Mouse (Mus musculus): Measurements from ENCODE around the gene Apba1.

The Apba1 gene

DNA sequence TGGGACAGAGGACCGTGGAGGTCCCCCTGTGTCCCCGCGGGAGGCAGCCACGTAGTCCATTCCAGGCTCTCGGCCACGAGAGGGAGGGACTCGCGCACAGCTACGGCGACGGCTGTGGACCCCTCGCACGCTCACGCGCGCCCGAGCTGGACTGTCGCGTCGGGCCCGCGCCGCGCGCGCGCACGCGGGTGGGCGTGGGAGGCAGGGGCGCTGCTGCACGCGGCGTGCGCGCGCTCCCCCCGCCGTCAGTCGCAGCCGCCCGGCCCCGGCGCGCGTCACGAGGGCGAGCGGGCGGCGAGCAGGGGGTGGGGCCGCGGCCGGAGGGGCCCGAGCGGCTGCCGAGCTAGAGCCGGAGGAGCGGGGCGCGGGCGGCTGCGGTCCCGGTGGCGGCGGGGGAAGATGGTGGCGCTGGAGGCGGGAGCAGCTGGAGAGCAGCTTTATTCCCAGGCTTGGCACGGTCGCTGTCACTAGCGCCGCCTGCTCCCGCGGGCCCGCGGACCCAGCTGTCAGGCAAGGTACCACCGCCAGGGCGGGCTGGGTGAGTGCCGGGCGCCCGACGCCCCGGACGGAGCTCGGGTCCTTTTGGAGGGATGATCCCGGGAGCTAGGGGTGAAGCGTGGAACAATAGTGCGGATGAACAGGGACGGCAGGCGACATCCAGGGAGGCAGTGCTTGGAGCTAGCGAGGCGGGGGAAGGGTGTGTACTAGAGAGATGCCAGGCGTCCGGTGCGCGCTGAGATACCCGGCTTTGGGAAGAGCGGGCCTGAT lies at the start of gene Apba1:
Gene Apba1, plus strand, starts transcription at position 334 of the 768 bp plus-strand sequence.
- peak; percentile 67 for DNase-seq (ENCODE audit: low spot score)

DNA sequence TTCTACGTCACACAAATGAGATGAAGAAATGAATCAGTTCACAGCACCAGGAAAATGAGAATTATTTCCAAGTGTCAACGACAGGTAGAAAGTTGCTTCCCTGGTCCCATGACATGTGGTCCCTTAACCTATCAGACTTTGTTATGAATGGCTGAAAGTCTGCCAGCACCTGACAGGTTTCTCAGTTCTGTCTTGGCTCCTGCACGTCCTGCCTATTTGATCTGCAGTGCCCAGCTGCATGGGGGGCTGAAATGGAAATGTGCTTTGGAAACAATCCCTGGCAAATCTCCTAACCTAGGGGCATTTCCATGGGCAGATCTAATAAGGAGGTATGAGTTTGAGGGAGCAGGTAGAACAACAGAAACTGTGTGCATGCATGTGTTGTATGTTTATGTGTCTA lies 12.2 kb upstream of the Apba1 start:
- DNase-seq (ENCODE audit: low spot score) = no peak

DNA sequence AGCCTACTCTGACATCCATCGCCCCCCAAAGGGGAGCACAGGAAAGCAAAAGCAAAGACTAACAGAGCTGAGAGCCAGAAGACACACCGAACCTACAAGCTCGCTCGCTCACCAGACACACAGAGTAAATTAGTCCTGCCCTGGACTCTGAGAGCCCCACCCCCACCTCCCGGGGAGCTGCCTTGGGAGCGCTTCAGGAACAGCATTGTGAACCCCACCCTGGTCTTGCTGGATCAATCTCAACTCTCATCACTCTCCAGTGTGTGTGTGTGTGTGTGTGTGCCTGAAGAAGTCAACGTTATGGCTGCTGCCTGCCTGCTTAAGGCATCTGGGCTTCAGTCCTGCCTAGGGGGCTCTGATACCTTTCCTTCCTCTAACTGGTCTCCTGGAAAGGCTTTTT lies 1.7 kb upstream of the Apba1 start:
- DNase-seq (ENCODE audit: low spot score) = no peak

DNA sequence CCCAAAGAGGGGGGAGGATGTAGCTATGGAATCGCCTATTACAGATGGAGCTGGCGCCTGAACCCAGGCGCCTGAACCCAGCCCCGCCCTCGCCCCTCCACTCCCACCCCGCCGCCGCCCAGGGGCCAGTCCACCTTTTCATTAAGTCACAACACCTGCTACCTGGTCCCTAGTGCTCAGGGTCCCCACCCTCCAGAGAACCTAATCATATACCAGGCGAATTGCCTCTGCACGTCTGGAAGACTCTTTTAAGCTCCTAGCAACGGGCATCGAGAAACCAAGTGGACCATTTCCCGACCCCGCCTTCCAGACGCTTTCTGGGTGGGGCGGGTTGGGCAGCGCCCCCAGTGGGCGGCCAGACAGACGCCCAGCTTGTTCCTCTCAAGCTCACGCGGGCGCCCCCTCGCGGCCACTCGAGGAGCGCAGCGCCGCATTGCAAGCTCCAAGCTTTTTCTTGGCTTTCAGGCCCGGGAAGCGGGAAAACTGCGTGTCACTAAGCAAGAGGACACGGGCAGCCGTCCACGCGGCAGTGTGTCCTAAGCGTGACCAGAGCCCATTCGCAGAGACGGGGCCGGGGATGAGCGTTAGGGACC lies 630 bp upstream of the Apba1 start:
- peak; percentile 97 for DNase-seq (ENCODE audit: low spot score)

DNA sequence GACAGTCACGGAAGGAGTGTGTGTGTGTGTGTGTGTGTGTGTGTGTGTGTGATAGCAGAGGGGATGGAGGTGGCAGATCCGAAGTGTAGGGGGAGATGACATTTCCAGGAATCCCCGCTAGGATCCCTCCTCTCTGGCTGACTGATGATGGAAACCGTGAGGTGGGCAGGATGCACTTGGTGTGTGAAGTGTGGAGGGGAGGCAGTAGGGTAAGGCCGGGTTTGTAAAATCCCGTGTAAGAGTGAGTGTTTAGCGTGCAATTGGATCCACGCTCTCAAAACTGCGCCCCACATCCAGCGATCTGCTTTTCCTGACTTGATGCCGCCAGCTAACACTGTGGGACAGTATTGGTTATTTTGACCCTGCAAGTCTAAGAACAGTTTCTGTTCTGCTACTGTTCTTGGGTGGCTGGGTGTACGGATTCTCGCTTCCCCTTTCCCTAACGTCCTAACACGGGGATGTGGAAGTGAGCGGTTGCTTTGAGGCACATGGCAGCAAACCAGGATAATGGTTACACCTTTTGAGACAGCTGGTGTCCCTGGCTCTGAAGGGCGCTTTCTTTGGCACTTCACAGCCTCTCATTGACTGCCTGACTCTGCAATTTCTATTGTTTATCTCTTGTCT lies 747 bp downstream of the Apba1 start:
- no peak for DNase-seq (ENCODE audit: low spot score)

DNA sequence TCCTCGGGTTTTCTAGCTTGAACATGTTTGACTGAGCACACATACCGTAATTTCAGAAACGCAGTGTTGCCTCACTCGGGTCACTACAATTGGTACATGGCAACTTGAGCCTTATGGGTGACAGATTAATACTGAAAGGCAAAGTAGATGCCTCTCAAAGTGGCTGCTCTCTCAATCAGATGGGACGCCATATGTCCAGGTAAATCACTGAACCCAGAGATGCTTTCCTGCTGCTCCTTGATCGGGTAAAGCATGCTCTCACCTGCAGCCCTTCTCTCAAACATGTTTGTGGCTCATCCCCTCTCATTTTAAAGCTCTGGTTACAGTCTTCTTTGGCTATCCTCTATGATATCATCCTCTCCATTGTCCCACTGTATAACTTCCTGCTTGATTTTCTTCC lies 4.7 kb downstream of the Apba1 start:
- no peak for DNase-seq (ENCODE audit: low spot score)

DNA sequence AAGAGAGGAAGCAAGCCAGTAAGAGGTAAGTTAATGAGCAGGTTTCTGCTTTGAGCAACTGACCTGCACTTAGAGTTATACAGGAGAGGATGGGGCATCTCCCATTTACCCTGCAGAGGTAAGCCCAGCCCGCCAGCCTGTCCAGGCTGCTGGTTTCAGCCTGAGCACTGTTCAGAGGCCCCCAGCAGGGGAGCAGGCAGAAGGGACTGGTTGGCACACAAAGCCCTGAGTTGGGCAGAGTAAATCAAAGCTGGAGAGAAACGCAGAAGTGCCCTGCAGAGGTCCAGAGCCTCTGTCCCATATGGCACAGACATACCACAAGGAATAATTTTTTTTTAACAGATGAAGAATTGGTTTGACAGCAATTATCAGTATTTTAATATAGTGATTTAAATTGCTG lies 5.4 kb downstream of the Apba1 start:
- DNase-seq (ENCODE audit: low spot score) = no peak

DNA sequence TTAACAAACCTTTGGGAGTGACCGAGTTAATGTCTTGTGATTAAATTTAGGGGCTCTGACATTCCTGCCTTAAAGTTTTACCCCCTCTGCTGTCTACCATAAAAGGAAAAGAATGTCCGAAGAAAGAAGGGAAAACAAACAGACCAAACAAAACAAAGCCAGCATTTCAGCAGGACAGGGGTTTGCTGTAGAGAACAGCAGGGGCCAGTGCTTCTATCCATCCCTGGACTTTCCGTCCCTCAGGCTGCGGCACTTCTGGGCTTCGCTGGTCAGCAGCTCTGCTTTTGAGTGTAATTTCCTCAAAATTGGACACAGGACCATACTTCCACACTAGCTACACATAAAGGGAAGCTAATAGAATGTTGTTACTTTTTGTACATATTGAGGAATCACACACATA lies 10.2 kb downstream of the Apba1 start:
- no peak for DNase-seq (ENCODE audit: low spot score)

DNA sequence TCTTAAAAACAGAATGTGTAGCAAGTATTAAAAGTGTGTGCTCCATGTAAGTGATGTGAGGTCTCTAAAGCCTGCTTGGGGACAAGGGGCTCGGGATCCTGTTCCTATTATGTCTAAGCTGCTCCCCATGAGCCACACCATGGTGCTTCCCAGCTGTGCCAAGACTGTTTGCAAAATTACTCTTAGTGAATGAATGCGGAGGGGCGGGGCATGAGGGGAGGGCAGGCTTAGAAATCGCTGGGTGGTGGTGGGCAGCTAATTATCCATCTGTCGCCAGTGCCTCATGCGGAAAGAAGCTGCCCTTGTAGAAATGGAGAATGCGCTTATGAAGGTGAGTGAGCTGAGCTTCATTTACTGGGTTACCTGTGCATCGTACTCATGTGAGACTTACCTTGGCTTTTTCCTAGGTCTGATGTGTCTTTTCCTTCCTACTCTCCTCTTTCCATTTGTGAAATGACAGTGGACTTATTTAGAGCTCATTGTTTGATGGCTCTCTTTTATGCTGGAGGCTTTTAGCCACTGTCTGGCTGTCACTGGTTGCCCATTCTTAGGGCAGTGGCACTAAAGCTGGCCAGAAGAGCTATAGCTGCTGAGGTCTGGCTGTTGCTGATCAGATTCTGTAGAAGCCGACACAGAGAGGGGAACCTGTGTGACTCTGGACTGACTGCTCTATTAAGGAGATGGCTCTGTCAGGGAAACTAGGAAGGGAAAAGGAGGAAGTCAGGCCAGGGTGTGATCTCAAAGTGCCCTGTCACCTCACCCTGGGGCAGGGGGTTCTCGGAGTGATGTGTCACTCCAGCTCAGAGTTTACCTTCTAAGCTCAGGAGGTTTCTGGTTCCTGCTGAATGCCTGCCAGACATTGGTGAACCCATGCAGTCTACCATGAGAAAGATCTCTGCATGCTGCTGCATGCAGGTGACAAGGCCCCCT lies 12.1 kb downstream of the Apba1 start:
- no peak for DNase-seq (ENCODE audit: low spot score)

DNA sequence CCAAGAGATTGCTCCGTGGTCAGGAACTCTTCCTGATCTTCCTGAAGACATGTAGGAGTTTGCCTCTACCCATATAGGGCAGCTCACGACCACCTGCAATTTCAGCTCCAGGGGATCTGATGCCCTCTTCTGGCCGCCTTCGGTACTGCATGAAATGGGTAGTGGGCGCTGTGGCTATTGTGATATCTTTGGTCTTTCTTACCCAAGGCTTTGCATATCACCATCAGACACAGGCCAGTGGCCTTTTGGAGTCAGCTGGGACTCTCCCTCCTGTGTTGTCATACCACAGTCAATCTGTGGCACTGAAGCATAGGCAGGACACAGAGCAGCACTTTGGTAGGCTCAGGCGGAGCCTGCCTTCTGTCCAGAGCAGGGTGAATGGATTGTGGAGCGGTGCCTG lies 13.3 kb downstream of the Apba1 start:
- no peak for DNase-seq (ENCODE audit: low spot score)

DNA sequence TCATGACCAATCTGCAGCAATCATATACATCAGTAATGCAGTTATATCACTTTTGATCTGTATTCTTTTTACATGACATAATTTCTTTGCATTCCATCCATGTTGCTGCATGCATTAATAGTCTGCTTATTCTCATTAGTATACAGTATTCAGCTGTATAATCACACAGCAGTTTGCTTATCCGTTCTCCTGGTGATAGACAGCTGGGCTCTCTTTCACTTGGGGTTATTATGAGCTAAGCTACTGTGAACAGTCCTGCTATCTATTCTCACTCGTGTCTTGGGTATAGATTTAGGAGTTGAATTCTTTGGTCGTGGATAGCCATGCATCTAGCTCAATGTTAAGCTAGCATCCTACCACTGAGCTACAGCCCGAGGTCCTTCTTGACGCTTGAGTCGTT lies 16.7 kb downstream of the Apba1 start:
- DNase-seq (ENCODE audit: low spot score) = no peak

DNA sequence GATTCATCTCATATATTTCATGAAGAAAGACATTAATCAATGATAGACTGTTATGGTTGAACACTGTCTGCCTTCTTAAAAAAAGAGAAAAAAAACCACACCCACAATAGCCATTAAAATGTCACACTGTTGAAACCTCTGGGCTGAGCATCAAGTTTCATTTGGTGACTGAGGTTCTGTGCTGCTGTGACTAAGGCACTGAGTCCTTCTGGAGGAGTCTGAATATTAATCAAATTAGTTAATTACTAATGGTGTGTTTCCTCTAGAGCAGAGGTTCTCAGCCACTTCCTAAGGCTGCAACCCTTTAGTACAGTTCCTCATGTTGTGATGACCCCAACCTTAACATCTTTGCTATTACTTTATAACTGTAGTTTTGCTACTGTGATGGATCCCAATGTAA lies 20.4 kb downstream of the Apba1 start:
- no peak for DNase-seq (ENCODE audit: low spot score)

DNA sequence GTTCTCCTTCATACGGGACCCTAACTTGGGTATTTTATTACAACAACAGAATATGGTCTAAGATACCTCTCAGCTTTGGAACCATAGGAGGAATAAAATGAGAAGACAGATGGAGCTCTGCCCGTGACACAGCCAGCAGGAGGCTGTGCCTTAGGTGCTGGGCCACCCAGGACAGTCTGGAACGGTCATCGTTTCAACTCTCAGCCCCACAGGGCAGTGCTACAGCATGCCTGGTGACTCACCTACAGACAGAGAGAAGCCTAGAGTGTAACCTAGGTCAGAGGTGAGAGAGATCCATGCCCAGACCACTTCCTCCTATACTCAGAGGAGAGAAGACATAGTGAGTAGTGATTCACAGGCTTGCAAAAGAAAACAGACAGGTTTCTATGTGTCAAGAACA lies 21.4 kb downstream of the Apba1 start:
- no peak for DNase-seq (ENCODE audit: low spot score)

DNA sequence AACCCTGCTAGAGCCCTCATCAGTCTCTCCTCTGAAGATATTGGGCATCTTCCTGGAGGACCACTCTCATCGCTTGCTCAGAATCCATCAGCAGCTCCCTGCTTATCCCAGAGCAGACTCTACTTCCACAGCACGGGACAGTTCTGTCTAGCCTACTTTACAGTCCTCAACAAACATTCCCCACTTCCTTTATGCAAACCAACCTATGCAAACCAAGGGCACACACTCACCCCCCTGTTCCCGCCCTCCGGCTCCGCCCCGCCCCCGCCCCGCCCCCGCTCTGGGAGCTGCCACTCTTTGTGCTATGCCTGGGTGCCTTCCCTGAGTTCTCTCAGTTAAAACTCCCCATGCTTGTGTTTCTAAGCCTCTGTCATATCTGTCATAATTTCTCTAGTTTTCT lies 23.3 kb downstream of the Apba1 start:
- DNase-seq (ENCODE audit: low spot score) = peak; percentile 47

DNA sequence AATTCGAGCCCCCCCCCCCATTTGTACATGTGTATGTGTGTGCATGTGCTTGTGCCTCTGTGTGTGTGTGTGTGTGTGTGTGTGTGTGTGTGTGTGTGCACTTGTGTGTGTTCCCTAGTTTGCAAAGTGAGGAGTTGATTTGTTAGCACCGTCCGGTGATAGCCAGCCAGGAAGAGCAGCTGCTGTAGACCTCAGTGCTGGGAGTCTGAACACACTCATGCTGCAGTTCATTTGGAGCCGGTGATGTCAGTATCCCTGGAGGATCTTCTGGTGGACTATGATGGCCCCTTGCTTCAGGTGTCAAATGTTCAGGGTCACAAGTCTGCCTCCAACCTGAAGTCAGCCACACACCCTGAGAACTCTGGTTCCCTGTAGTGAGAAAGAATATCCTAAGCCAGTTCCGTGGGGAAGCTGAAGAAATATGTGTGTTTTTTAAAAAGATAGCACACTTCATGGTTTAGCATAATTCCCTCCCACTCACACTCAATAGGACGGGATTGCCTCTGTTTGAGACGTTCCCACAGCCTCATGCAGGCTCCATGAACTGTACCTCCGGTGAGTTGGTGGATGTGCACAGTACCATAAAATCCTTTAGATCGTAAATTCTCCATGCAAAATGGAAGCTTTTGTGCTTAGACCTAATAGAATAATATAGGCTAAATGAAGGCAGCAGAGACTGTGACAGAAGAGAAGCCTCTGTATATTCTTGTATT lies 29.9 kb downstream of the Apba1 start:
- no peak for DNase-seq (ENCODE audit: low spot score)

DNA sequence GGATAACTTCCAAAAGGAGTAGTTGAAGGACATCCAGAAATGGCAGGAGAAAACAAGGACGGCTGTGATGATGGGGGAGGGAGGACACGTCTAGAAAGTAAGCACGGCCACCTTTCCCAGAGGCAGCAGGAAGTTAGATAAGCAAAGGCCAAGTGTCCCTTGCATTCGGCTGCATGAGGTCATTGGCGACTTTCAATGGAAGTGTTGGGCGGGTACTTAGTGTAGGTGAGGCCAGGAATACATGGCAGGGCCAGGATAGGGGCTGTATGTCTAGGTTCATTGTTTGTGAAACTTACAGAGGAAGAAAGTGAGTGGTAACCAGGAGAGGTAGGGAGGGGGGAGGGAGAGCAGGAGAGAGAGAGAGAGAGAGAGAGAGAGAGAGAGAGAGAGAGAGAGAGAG lies 33.0 kb downstream of the Apba1 start:
- DNase-seq (ENCODE audit: low spot score) = no peak

DNA sequence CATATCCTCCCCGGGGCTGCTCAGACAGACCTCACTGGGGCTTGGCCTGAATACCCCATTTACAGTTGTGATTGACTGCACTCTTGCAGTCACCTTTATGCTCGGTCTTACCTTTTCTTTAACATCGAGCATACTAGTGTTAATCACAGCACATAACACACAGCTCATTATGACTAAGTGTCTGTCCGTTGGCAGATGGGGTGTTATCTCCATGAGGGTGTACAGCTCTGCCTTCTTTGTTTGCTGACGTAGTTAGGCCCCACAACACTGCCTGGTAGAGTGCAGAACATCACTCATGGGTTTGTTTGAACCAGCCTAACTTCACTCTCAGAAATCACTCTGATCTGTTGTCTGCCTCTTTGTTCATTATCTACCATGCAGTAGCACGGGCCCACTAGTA lies 33.9 kb downstream of the Apba1 start:
- DNase-seq (ENCODE audit: low spot score) = no peak

DNA sequence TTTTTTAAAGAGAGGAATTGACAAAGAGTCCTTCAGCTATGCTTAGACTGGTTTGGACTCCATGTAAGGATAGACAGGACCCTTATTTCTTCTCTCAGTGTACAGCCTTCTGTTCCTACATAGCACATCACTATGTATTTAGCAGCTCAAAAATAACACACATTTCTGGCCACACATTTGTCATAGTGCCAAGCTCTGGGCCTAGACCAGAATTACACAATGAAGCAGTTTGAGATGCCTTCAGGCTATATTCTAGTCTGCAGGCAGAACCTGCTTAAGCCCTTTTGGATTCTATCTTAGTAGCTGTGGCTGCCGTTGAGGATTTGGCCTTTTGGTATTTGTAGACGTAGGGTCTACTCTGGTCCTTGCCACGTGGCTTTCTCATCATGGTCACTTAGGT lies 35.8 kb downstream of the Apba1 start:
- no peak for DNase-seq (ENCODE audit: low spot score)

DNA sequence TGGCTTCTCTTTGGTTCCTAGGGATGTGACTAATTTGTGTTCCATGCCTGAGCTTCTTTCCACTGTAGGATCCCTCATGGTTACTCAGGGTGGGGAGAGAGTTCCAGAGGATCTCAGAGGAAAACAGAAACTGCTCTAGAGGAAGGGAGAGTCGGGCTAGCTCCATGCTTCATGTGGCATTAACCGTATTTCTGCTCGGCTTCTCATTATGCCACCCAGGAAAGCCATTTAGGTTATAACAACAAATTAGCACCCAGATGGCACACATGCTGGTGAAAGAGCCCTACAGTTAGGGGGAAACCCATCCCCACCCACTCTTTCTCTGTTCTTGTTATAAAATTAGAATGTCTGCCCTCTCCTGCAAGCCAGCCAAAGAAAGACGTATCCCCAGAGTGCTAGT lies 36.5 kb downstream of the Apba1 start:
- no peak for DNase-seq (ENCODE audit: low spot score)

DNA sequence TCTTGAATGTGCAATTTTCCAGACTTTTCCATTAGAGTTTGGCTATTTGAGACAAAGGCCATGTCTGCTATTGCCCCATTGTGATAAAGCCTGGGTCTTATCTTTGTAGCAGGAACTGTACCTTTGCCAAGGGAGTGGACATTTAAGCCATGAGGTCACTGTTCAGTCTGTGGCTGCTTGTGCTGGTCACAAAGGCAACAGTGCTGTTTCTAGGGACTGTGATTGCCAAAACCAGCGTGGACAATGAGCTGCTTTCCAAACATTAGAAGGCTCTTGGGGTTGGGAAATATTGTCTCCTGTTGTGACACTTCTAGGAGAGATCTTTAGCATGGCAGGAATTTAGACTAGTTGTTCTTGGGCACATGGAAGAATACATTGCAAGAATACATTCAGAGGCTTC lies 42.5 kb downstream of the Apba1 start:
- DNase-seq (ENCODE audit: low spot score) = no peak

DNA sequence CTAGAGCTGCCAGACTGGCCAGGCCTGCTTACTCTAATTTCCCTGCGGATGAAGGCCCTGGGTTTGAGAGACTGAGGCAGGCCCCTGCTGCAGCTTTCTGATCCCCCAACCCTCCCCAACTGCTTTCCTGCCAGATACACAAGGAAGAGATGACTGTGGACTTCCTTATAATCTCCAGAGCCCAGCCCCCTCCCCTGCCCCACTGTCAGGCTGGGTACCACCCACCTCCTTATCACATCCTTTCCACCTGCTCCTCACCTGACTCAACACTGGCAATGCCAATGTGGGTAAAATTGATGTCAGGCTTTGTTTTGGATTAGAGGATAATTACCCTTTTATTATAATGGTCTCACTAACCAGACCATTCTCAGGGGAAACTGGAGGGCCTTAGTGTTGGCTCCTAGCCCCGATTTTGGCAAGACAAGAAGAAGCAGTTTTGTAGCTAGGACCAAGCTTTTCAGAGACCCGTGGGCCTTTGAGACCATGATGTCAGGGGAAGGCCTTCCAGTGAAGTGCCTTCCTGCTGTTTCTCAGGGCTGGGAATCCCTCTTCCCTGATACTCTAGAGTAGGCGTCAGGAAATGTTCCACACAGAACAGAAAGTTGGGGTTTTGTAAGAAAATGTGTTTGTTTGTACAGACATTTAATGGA lies 44.7 kb downstream of the Apba1 start:
- DNase-seq (ENCODE audit: low spot score) = no peak

Measured in embryo, embryonic 10.5 days (tissue).